Mouse (Mus musculus): ENCODE measurements around the gene Gm17364. TPM values are rescaled to one million over a fixed set of nuclear protein-coding genes. Genes with fewer than 3 reads are reported as not detected.
"Not testable (repeated sequence)": the region's sequence is repeated elsewhere in the genome, so short reads cannot be mapped to it uniquely, and the experiment has no call there.

Gm17364 gene
- polyA plus RNA-seq, 1 experiment from 2014 or later: not detected

- H3K4me1 ChIP-seq: no peaks in the 10 kb centered on the region
- H3K36me3 ChIP-seq: no peaks in the 10 kb centered on the region
- H3K9me3 ChIP-seq (replicated peaks): no peaks in the 10 kb centered on the region
- H3K4me3 ChIP-seq (replicated peaks): no peak overlapping the region
- ATAC-seq (ENCODE audit: low FRiP score): no peak
- 73% methylated on average over 4 of the region's 4 CpGs for WGBS
- no peak overlapping the region for H3K4me2 ChIP-seq
- H3K9ac ChIP-seq (replicated peaks): no peak overlapping the region
- no peaks in the 10 kb centered on the region for H3K27me3 ChIP-seq (replicated peaks)
- H3K27ac ChIP-seq (replicated peaks): no peak overlapping the region
These were observed 11.7 kb upstream of the Gm17364 start for GRCm38 (mm10) chr13:41285448-41285847.

DNA sequence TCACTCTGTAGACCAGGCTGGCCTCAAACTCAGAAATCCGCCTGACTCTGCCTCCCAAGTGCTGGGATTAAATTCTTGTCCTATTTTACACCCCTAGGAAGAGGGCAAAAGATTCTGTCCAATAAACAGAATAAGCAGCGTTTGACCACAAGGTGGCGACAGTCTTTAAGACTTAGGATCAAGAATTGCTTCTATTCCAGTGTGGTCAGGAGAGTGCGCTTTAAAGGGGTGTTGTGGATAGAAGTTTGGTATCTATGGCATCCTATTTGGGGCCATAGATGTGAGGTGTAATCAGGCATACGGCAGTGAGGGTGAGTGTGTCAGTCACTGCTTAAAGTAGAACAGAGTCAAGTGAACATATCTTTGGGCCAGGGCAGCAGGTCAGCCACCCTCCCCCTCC, 9.5 kb upstream of the Gm17364 start:
- H3K4me2 ChIP-seq: no peak overlapping the region
- no peaks in the 10 kb centered on the region for H3K9me3 ChIP-seq (replicated peaks)
- WGBS: 29% methylated on average over 5 of the region's 5 CpGs
- ATAC-seq (ENCODE audit: low FRiP score): no peak
- H3K4me3 ChIP-seq (replicated peaks): no peak overlapping the region
- H3K36me3 ChIP-seq: no peaks in the 10 kb centered on the region
- H3K4me1 ChIP-seq: no peaks in the 10 kb centered on the region
- H3K27me3 ChIP-seq (replicated peaks): no peaks in the 10 kb centered on the region
- H3K27ac ChIP-seq (replicated peaks): no peak overlapping the region
- no peak overlapping the region for H3K9ac ChIP-seq (replicated peaks)

DNA sequence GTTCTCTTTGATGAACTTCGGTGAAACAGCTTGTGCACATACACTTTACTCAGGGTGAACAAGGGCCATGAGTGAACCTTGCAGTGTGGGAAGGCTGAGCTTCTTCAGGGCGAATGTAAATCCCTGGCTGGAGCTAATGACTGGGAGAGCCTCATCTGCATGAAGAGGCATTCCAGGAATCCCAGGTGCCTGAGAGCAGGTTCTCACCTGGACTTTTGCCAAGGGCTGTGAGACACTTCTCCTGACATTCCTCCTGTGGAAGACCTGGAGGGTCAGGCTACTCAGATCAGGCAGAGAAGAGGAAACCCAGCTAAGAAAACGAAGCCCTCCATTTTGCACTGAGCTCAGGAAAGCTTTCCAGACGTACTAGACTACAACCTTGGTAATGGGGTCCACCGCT, 6.9 kb upstream of the Gm17364 start:
- Histone ChIP-seq H3K9me3 (replicated peaks) (no peaks in the 10 kb centered on the region), H3K4me3 (replicated peaks) (no peak overlapping the region), H3K27ac (replicated peaks) (no peak overlapping the region), H3K36me3 (no peaks in the 10 kb centered on the region), H3K27me3 (replicated peaks) (no peaks in the 10 kb centered on the region), H3K9ac (replicated peaks) (no peak overlapping the region), H3K4me2 (no peak overlapping the region), H3K4me1 (no peaks in the 10 kb centered on the region)
- WGBS: 83% methylated on average over 5 of the region's 5 CpGs
- ATAC-seq (ENCODE audit: low FRiP score): no peak

- H3K4me1 ChIP-seq: no peaks in the 10 kb centered on the region
- peak overlapping the region; percentile 2 for H3K4me2 ChIP-seq
- H3K9ac ChIP-seq (replicated peaks): no peak overlapping the region
- H3K27me3 ChIP-seq (replicated peaks): no peaks in the 10 kb centered on the region
- H3K36me3 ChIP-seq: peaks cover 3% of the 10 kb centered on the region; the same call in 1 of the 2 replicates
- H3K4me3 ChIP-seq (replicated peaks): no peak overlapping the region
- no peaks in the 10 kb centered on the region for H3K9me3 ChIP-seq (replicated peaks)
- H3K27ac ChIP-seq (replicated peaks): no peak overlapping the region
- 29% methylated on average over 7 of the region's 7 CpGs for WGBS
- peak; percentile 41; the same call in 1 of the 2 replicates for ATAC-seq (ENCODE audit: low FRiP score)
These were observed 5.9 kb downstream of the Gm17364 start for GRCm38 (mm10) chr13:41267827-41268408.

DNA sequence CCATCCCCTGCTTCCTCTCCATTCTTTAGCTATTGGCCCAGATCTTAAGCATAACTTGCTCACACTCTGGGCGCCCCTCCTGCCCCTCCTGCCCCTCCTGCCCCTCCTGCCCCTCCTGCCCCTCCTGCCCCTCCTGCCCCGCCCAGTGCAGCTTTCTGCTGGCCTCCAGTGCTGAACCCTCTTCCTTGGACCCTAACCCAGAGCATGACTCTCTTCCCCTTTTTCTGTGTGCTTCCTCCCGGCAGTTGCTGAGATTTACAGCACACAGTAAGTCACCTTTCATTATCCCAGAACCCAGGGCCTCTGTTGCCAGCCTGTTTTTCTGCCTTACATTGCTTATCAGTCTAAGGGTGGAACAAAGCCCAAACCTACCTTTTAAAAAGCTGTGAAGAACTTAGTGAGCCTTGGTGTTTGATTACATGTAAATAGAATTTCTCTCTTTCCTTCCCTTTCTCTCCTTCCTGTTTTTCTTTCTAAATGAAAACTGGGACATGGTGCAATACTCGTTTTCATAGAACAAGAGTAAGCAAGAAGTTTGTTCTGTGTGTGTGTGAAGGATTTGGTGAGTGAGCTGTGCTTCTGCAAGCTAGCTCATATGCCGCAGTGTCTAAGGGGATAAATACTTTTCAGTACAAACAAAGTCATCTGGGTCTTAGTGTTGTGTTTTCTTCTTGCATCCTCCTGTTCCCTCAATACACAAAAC, 10.3 kb downstream of the Gm17364 start:
- H3K9me3 ChIP-seq (replicated peaks): no peaks in the 10 kb centered on the region
- H3K27ac ChIP-seq (replicated peaks): no peak overlapping the region
- H3K9ac ChIP-seq (replicated peaks): no peak overlapping the region
- 79% methylated on average over 5 of the region's 5 CpGs for WGBS
- H3K4me3 ChIP-seq (replicated peaks): no peak overlapping the region
- no peak overlapping the region for H3K4me2 ChIP-seq
- H3K36me3 ChIP-seq: no peaks in the 10 kb centered on the region
- ATAC-seq (ENCODE audit: low FRiP score): no peak
- no peaks in the 10 kb centered on the region for H3K27me3 ChIP-seq (replicated peaks)
- H3K4me1 ChIP-seq: no peaks in the 10 kb centered on the region

GRCm38 (mm10) chr13:41261617-41262016, 12.2 kb downstream of the Gm17364 start:
- H3K9me3 ChIP-seq (replicated peaks): not testable (repeated sequence)

GRCm38 (mm10) chr13:41257851-41258250, 15.9 kb downstream of the Gm17364 start:
- Histone ChIP-seq H3K4me2 (no peak overlapping the region), H3K27me3 (replicated peaks) (no peaks in the 10 kb centered on the region), H3K9ac (replicated peaks) (no peak overlapping the region), H3K27ac (replicated peaks) (no peak overlapping the region), H3K9me3 (replicated peaks) (no peaks in the 10 kb centered on the region), H3K4me1 (no peaks in the 10 kb centered on the region), H3K4me3 (replicated peaks) (no peak overlapping the region), H3K36me3 (no peaks in the 10 kb centered on the region)
- 89% methylated on average over 4 of the region's 4 CpGs for WGBS
- no peak for ATAC-seq (ENCODE audit: low FRiP score)

More at GRCm38 (mm10) chr13:41261617-41262016, 12.2 kb downstream of the Gm17364 start:
- not testable (repeated sequence) for H3K36me3 ChIP-seq; H3K9ac ChIP-seq (replicated peaks); ATAC-seq (ENCODE audit: low FRiP score); H3K4me1 ChIP-seq; H3K4me2 ChIP-seq; H3K27ac ChIP-seq (replicated peaks); H3K27me3 ChIP-seq (replicated peaks); H3K4me3 ChIP-seq (replicated peaks)
- 94% methylated on average over 8 of the region's 8 CpGs for WGBS

DNA sequence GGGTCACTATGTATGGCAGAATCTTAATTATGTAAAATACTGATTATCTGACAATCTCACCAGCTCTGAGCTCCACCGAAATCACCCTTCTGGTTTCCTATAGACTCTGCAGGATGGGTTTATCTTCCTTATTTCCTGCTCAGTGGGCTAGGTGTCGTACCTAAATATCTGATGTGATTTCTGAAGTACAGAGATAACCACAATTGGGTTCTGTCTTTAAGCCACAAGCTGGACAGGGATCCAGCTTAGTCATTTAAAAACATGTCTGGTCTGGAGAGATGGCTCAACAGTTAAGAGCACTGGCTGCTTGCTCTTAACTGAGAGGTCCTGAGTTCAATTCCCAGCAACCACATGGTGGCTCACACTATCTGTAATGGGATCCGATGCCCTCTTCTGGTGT, 16.8 kb downstream of the Gm17364 start:
- H3K27me3 ChIP-seq (replicated peaks): no peaks in the 10 kb centered on the region
- H3K4me2 ChIP-seq: no peak overlapping the region
- H3K4me3 ChIP-seq (replicated peaks): no peak overlapping the region
- no peak for ATAC-seq (ENCODE audit: low FRiP score)
- no peak overlapping the region for H3K9ac ChIP-seq (replicated peaks)
- H3K36me3 ChIP-seq: no peaks in the 10 kb centered on the region
- no peaks in the 10 kb centered on the region for H3K9me3 ChIP-seq (replicated peaks)
- H3K4me1 ChIP-seq: peaks cover 4% of the 10 kb centered on the region; the same call in 1 of the 2 replicates
- H3K27ac ChIP-seq (replicated peaks): no peak overlapping the region
- WGBS: 95% methylated on average over 3 of the region's 3 CpGs

- ATAC-seq (ENCODE audit: low FRiP score): no peak
- peaks cover 12% of the 10 kb centered on the region for H3K4me1 ChIP-seq
- H3K36me3 ChIP-seq: no peaks in the 10 kb centered on the region
- no peaks in the 10 kb centered on the region for H3K27me3 ChIP-seq (replicated peaks)
- no peaks in the 10 kb centered on the region for H3K9me3 ChIP-seq (replicated peaks)
- no peak overlapping the region for H3K9ac ChIP-seq (replicated peaks)
- WGBS: 92% methylated on average over 5 of the region's 5 CpGs
- H3K27ac ChIP-seq (replicated peaks): no peak overlapping the region
- no peak overlapping the region for H3K4me2 ChIP-seq
- H3K4me3 ChIP-seq (replicated peaks): no peak overlapping the region
These were observed 17.7 kb downstream of the Gm17364 start for GRCm38 (mm10) chr13:41256126-41256525.

- no peak for ATAC-seq (ENCODE audit: low FRiP score)
- H3K27ac ChIP-seq (replicated peaks): no peak overlapping the region
- H3K27me3 ChIP-seq (replicated peaks): no peaks in the 10 kb centered on the region
- WGBS: 91% methylated on average over 7 of the region's 7 CpGs
- no peaks in the 10 kb centered on the region for H3K9me3 ChIP-seq (replicated peaks)
- H3K4me2 ChIP-seq: no peak overlapping the region
- H3K9ac ChIP-seq (replicated peaks): no peak overlapping the region
- no peak overlapping the region for H3K4me3 ChIP-seq (replicated peaks)
- H3K36me3 ChIP-seq: no peaks in the 10 kb centered on the region
- H3K4me1 ChIP-seq: peaks cover 23% of the 10 kb centered on the region
These were observed 21.0 kb downstream of the Gm17364 start for GRCm38 (mm10) chr13:41252736-41253135.

GRCm38 (mm10) chr13:41252141-41252540, 21.6 kb downstream of the Gm17364 start:
- H3K27me3 ChIP-seq (replicated peaks): no peaks in the 10 kb centered on the region
- no peak for ATAC-seq (ENCODE audit: low FRiP score)
- H3K27ac ChIP-seq (replicated peaks): no peak overlapping the region
- no peak overlapping the region for H3K4me2 ChIP-seq
- H3K4me3 ChIP-seq (replicated peaks): no peak overlapping the region
- no peaks in the 10 kb centered on the region for H3K36me3 ChIP-seq
- WGBS: 89% methylated on average over 6 of the region's 6 CpGs
- peaks cover 23% of the 10 kb centered on the region for H3K4me1 ChIP-seq
- no peak overlapping the region for H3K9ac ChIP-seq (replicated peaks)
- no peaks in the 10 kb centered on the region for H3K9me3 ChIP-seq (replicated peaks)

- Histone ChIP-seq H3K9ac (replicated peaks) (no peak overlapping the region), H3K4me2 (peak overlapping the region; percentile 68; the same call in 1 of the 2 replicates), H3K4me3 (replicated peaks) (no peak overlapping the region), H3K27me3 (replicated peaks) (no peaks in the 10 kb centered on the region), H3K27ac (replicated peaks) (no peak overlapping the region), H3K4me1 (peaks cover 23% of the 10 kb centered on the region), H3K36me3 (no peaks in the 10 kb centered on the region), H3K9me3 (replicated peaks) (no peaks in the 10 kb centered on the region)
- WGBS: 83% methylated on average over 5 of the region's 5 CpGs
- no peak for ATAC-seq (ENCODE audit: low FRiP score)
These were observed 22.1 kb downstream of the Gm17364 start for GRCm38 (mm10) chr13:41251667-41252066.
